Mouse (Mus musculus): ENCODE measurements around the gene Gnpnat1. TPM values are rescaled to one million over a fixed set of nuclear protein-coding genes. Genes with fewer than 3 reads are reported as not detected.

Gnpnat1 gene
- 127 TPM for polyA plus RNA-seq (2014; fragmentation: Illumina TruSeq; extraction: RNeasy Lipid Tissue Mini Kit (QIAGEN cat#74804); ENCODE audit: low replicate concordance)

GRCm38 (mm10) chr14:45404813-45405212, at the start of gene Gnpnat1:
Gnpnat1 (minus strand) TSS chr14:45404913.

GRCm38 (mm10) chr14:45350931-45351859, 53.5 kb downstream of the Gnpnat1 start, which contains the start of gene Styx:
Styx (plus strand) TSS chr14:45351093.

GRCm38 (mm10) chr14:45329589-45330181, 75.0 kb downstream of the Gnpnat1 start, which contains the start of gene Psmc6:
Psmc6 (plus strand) TSS chr14:45329788.

Other genes starting within 250 kb of the Gnpnat1 start
- gene Gpr137c, start 185.2 kb downstream of the Gnpnat1 start, polyA plus RNA-seq (2014; fragmentation: Illumina TruSeq; extraction: RNeasy Lipid Tissue Mini Kit (QIAGEN cat#74804); ENCODE audit: low replicate concordance): 0.82 TPM
- 15.2 TPM for gene Txndc16, start 184.6 kb downstream of the Gnpnat1 start, polyA plus RNA-seq (2014; fragmentation: Illumina TruSeq; extraction: RNeasy Lipid Tissue Mini Kit (QIAGEN cat#74804); ENCODE audit: low replicate concordance)
- 130 TPM for gene Ero1l, start 86.1 kb downstream of the Gnpnat1 start, polyA plus RNA-seq (2014; fragmentation: Illumina TruSeq; extraction: RNeasy Lipid Tissue Mini Kit (QIAGEN cat#74804); ENCODE audit: low replicate concordance)
- 581 TPM for gene Psmc6, start 75.1 kb downstream of the Gnpnat1 start, polyA plus RNA-seq (2014; fragmentation: Illumina TruSeq; extraction: RNeasy Lipid Tissue Mini Kit (QIAGEN cat#74804); ENCODE audit: low replicate concordance)
- 56.2 TPM for gene Styx, start 53.8 kb downstream of the Gnpnat1 start, polyA plus RNA-seq (2014; fragmentation: Illumina TruSeq; extraction: RNeasy Lipid Tissue Mini Kit (QIAGEN cat#74804); ENCODE audit: low replicate concordance)
- gene Fermt2, start 125.2 kb upstream of the Gnpnat1 start, polyA plus RNA-seq (2014; fragmentation: Illumina TruSeq; extraction: RNeasy Lipid Tissue Mini Kit (QIAGEN cat#74804); ENCODE audit: low replicate concordance): 43.7 TPM